Mouse (Mus musculus): ENCODE measurements at regions not wholly inside any gene's neighbourhood (a gene's known extent, or its start where the extent isn't known, plus 50 kb on each side); places are given as distances from the start of the nearest gene placed in this dataset.
A peak's percentile ranks its signal among the peaks of the same experiment; 100 is the strongest.

DNA sequence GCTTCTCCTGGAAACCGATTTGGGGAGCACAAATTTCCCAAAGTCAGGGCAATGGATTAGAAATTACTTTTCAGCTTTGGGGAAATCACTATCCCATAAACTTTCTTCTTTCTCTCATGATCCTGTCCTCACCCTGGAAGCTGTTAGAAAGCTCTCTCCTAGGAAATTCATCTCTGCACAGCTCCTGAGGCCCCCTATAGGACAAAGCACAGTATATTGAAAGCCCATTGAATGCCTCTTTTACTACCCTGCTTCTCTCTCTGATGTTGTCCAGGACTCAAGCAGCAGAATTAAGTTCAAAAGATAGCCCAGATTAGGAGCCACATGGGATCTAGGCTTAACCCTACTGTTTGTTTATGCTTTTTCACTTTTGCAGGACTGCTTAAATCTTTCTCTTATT, 139.3 kb upstream of the Rnf219 start:
- DNase-seq, result no peak

- DNase-seq, result no peak
Observed at GRCm38 (mm10) chr14:104658751-104659150, 136.3 kb upstream of the Rnf219 start.

DNA sequence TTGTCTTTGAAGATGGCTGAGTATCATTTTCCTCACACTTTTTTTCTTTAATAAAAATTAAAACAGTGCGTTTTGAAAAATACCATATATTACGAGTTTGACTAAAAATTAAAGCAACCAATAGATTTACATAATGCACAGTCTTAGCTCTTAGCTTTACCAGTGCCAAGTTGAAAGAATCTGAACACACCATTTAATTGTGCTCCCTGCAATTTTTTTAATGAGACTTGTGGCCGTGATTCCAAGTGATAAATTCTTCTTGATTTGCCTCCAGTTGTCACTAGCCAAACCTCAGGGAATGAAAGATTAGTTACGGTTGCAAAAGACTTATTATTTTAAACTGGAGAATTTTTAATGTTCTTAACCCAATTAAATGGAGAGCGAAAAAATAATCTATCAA, 127.5 kb upstream of the Rnf219 start:
- no peak for DNase-seq

GRCm38 (mm10) chr14:104644626-104645025, 122.2 kb upstream of the Rnf219 start:
- no peak for DNase-seq

GRCm38 (mm10) chr14:104642783-104643182, 120.3 kb upstream of the Rnf219 start:
- no peak for DNase-seq

GRCm38 (mm10) chr14:104639300-104639699, 116.9 kb upstream of the Rnf219 start:
- DNase-seq, result no peak

- no peak for DNase-seq
Observed at GRCm38 (mm10) chr14:104611467-104611866, 89.0 kb upstream of the Rnf219 start.

- peak; percentile 13 to 39 for DNase-seq
Observed at GRCm38 (mm10) chr14:104610378-104610777, 87.9 kb upstream of the Rnf219 start.

DNA sequence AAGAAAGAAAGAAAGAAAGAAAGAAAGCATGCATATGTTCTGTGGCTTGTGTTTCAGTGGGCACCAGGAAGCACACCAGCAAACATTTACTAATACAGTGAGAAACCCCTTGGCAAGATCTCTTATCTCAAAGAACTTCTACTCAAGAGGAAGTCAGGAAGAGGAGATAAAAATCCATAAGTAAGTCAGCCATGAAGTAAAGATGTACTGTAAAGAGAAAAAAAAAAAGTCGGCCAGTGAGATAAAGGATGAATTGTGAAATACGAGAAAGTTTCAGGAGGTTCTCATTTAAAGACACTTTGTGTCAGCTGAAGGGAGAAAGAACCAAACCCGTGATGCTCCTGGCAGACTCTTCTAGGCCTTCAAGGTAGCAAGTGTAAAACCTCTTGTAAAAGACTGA, 72.4 kb upstream of the Rnf219 start:
- no peak for DNase-seq

Data from adrenal gland, postnatal 36 days (tissue).